Mouse (Mus musculus): ENCODE results near the gene Slc27a1. TPM values are rescaled to one million over a fixed set of nuclear protein-coding genes. Genes with fewer than 3 reads are reported as not detected.

The Slc27a1 gene
- total RNA-seq, 2 experiments from 2014 or later: 177 to 245 TPM

DNA sequence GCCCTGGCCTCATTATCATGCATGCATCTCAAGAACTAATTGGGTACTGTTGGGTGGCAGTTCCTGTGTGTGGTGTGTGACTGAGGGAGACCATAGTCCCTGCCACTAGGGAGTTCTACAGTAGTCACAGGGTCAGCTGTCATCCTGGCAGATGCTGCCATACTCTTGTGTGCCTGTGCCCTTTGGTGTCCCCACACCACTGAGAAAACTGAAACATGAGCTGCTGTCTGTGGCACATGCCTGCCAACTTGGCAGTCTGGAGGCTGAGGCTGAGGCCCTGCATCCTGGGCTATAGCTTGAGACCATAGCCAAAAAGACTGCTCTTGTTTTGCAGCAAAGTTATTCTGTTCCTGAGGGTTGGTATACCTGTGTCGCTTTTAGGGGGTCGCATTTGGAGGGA lies 51.1 kb downstream of the Slc27a1 start:
- no peak for DNase-seq

GRCm38 (mm10) chr8:71625088-71625487 lies 56.4 kb downstream of the Slc27a1 start:
- no peak for DNase-seq

GRCm38 (mm10) chr8:71626753-71627152 lies 58.1 kb downstream of the Slc27a1 start:
- DNase-seq: no peak

- peak; percentile 40 to 50 for DNase-seq
These were observed 58.8 kb downstream of the Slc27a1 start for GRCm38 (mm10) chr8:71627265-71628099.

GRCm38 (mm10) chr8:71628396-71629095 lies 59.9 kb downstream of the Slc27a1 start:
- DNase-seq: no peak

DNA sequence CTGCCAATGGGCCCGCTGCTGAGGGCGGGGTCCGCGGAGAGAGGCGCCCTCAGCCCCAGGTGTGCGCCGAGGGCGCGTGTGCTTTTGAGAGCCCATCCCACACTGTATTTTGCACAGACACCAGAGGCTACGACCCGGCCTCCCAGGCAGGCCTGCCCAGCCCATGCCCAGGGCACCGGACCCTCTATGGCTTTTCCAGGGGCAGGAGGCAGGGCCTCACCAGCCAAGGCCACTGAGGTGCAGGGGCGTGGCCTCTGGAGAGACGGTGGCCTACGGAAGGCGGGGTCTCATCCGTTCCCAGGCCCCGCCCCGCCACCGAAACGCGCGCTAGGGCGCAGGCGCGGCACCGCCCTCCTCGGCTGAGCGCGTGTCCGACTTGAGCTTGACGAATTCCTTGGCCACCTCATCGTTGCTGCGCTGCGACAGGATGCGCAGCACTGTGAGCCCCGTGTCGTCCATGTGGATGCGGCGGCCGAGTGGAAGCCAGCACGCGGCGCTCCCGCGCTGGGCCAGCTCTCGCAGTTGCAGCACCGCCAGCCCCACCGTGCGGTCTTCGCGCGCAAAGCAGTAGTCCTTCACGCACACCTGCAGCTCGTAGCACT lies 60.5 kb downstream of the Slc27a1 start:
- peak; percentile 98 for DNase-seq

- peak; percentile 73 to 80 for DNase-seq
These were observed 61.1 kb downstream of the Slc27a1 start for GRCm38 (mm10) chr8:71629781-71630212.

- no peak for DNase-seq
These were observed 62.1 kb downstream of the Slc27a1 start for GRCm38 (mm10) chr8:71630761-71631160.

DNA sequence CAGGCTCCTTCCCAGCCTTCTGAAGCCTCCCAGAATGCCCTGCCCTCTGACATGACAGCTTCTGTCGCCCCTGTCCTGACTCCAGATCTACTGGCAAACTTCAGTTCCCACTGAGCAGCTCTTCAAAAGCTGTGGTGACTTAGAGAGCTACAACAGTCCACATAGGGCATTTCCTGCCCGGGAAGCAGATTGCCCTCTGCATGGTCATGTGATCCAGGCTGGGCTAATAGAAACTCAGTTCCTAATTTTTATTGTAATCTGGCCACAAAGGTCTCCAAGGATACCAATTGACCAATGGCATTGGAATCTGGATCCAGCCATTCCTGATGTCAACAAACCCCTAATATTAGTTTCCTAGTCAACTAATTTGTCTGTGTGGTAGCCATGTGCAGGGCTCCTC lies 63.2 kb downstream of the Slc27a1 start:
- no peak for DNase-seq

GRCm38 (mm10) chr8:71633164-71633563 lies 64.5 kb downstream of the Slc27a1 start:
- DNase-seq: peak; percentile 83 to 87

DNA sequence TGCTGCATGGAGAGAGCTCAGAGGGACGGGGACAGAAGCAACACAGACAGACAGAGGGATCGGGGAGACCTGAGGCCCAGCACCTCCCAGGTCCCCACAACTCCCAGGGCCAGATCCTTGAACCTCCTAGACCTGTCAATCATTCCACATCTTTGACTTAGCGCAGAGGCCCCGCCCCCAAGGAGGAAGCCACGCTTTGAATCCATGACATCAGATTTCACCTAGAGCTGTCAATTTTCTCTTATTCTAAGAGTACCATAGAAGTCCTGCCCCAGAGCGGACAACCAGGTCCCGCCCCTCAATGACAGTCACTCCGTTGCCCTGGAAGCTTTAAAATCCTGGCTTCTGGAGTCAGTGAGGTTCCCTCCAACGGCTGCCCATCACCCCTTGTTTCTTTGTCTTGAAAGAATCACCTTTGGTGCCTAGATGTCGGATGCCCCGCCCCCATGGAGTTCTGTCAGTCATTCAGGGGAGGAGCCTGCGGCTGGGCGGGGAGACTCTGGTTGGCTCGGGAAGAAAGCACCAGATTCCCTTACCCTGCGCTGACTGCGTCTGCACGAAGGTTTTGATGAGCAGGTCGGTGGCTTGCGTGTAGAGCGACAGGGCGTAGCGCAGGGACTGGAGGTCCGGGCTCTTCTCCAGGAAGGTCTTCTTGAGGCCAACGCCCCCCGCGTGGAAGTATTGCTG lies 65.4 kb downstream of the Slc27a1 start:
- DNase-seq: peak; percentile 82 to 86

Small RNAs within 50 kb of the gene (microRNA-seq; reads per million reads assigned to microRNA genes)
- gene Mir6769b: 0.75 reads per million

Other genes with a start within 250 kb of the Slc27a1 start
- gene Use1, start 202.0 kb upstream of the Slc27a1 start, total RNA-seq (2021): 100 to 1,000 TPM; 192 to 200 TPM
- gene Ocel1, start 197.6 kb upstream of the Slc27a1 start, total RNA-seq (2021): 10 to 100 TPM; 16.6 to 22.1 TPM
- gene Nr2f6, start 186.9 kb upstream of the Slc27a1 start, total RNA-seq (2021): 10 to 100 TPM; 69.8 to 71.8 TPM
- gene Ushbp1, start 173.1 kb upstream of the Slc27a1 start, total RNA-seq (2021): 10 to 100 TPM; 12.7 to 20.6 TPM
- gene Babam1, start 172.0 kb upstream of the Slc27a1 start, total RNA-seq (2021): 100 to 1,000 TPM in 1 of 2 experiments, 10 to 100 TPM in 1; 90.6 to 102 TPM
- gene Ankle1, start 162.9 kb upstream of the Slc27a1 start, total RNA-seq (2021): 1 to 10 TPM; 1.1 to 1.4 TPM
- 10 to 100 TPM; 56.6 to 81.2 TPM for gene Abhd8, start 105.2 kb upstream of the Slc27a1 start, total RNA-seq (2021)
- 100 to 1,000 TPM in 1 of 2 experiments, 10 to 100 TPM in 1; 91.9 to 111 TPM for gene Mrpl34, start 103.9 kb upstream of the Slc27a1 start, total RNA-seq (2021)
- 10 to 100 TPM; 57.7 to 62.3 TPM for gene Dda1, start 99.7 kb upstream of the Slc27a1 start, total RNA-seq (2021)
- 10 to 100 TPM; 14.0 to 15.1 TPM for gene Ano8, start 82.9 kb upstream of the Slc27a1 start, total RNA-seq (2021)
- gene Gtpbp3, start 80.8 kb upstream of the Slc27a1 start, total RNA-seq (2021): 10 to 100 TPM; 22.5 to 23.1 TPM
- gene Plvap, start 57.1 kb upstream of the Slc27a1 start, total RNA-seq (2021): 100 to 1,000 TPM; 200 to 203 TPM
- gene Ccdc194, start 43.2 kb upstream of the Slc27a1 start, total RNA-seq (2021): not detected
- gene Bst2, start 31.4 kb upstream of the Slc27a1 start, total RNA-seq (2021): 10 to 100 TPM; 65.6 to 87.4 TPM
- gene Mvb12a, start 26.0 kb upstream of the Slc27a1 start, total RNA-seq (2021): 10 to 100 TPM; 65.8 to 78.6 TPM
- 1 to 10 TPM; 3.5 to 7.7 TPM for gene Tmem221, start 10.0 kb upstream of the Slc27a1 start, total RNA-seq (2021)
- gene Nxnl1, start 2.3 kb upstream of the Slc27a1 start, total RNA-seq (2021): 1 to 10 TPM in 1 of 2 experiments, under 1 TPM in 1; 0.73 to 1.7 TPM
- 100 to 1,000 TPM; 137 to 165 TPM for gene Pgls, start 23.3 kb downstream of the Slc27a1 start, total RNA-seq (2021)
- 1 to 10 TPM; 1.8 to 3.7 TPM for gene Fam129c, start 28.8 kb downstream of the Slc27a1 start, total RNA-seq (2021)
- gene Colgalt1, start 42.1 kb downstream of the Slc27a1 start, total RNA-seq (2021): 10 to 100 TPM; 57.4 to 61.8 TPM
- gene Unc13a, start 102.9 kb downstream of the Slc27a1 start, total RNA-seq (2021): 1 to 10 TPM; 4.6 to 7.3 TPM
- 10 to 100 TPM; 11.3 to 13.0 TPM for gene Jak3, start 107.4 kb downstream of the Slc27a1 start, total RNA-seq (2021)
- 1 to 10 TPM; 4.0 to 4.7 TPM for gene Insl3, start 120.3 kb downstream of the Slc27a1 start, total RNA-seq (2021)
- 1 to 10 TPM; 4.0 to 4.5 TPM for gene B3gnt3, start 132.9 kb downstream of the Slc27a1 start, total RNA-seq (2021)
- gene Fcho1, start 156.8 kb downstream of the Slc27a1 start, total RNA-seq (2021): 1 to 10 TPM in 1 of 2 experiments, under 1 TPM in 1; 0.50 to 3.2 TPM

All from adrenal gland, postnatal 36 days (tissue).